Mouse (Mus musculus) liver, embryonic 14.5 days (tissue): ENCODE data around the gene Osbpl10.

ENCODE experiments used
- CTCF ChIP-seq: IDR thresholded peaks from 2 replicates; pipeline ENCODE4 v1.5.1; 2016; ENCODE audit warnings: antibody characterized with exemption, low read depth, control low read depth
- EP300 ChIP-seq: IDR thresholded peaks from 2 replicates; pipeline ENCODE4 v1.6.1; 2016; ENCODE audit warnings: antibody characterized with exemption, low read depth

DNA sequence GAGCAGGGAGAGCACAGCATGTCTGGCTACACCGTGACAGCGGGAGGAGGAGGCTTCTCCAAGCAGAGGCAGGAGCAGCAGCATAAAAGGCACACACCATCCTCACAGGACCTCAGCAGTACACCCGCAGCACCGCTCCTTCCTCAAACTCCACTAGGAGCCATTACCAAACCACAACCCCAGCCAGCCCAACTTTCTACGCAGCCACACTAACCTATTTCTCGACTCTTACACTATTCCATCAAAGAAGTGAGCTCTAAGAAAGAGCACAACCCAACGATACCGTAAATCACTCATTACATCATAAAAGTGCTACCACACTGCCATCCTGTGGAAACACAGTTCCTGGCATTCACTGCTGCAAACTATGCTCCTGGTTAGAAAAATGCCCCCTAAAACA is 283.1 kb downstream of the Osbpl10 start:
- TF ChIP-seq CTCF (peak; percentile 34; the same call in 1 of the 2 replicates), EP300 (no peak)
